Mouse (Mus musculus): ENCODE results near the gene Scn2b. TPM values are rescaled to one million over a fixed set of nuclear protein-coding genes. Genes with fewer than 3 reads are reported as not detected.

The Scn2b gene
- total RNA-seq, 2 experiments from 2014 or later = 251 to 273 TPM

- no peak for DNase-seq (ENCODE audit: low spot score in 2 of 2)
- intact Hi-C loops (cut with DNase I) = loop anchor here (5.0 kb wide), 1 partner anchor 61 kb away; the partner anchor contains the start of gene Mpzl3
These were observed 970 bp downstream of the Scn2b start for GRCm38 (mm10) chr9:45118552-45118951.

GRCm38 (mm10) chr9:45119316-45119953 is 1.9 kb downstream of the Scn2b start:
- DNase-seq (ENCODE audit: low spot score in 2 of 2) = no peak
- intact Hi-C loops (cut with DNase I) = loop anchor here (5.0 kb wide), 1 partner anchor 62 kb away; the partner anchor contains the start of gene Mpzl3

- DNase-seq (ENCODE audit: low spot score in 2 of 2) = no peak
- intact Hi-C loops (cut with DNase I) = loop anchor here (5.0 kb wide), 1 partner anchor 63 kb away; the partner anchor contains the start of gene Mpzl3
These were observed 2.5 kb downstream of the Scn2b start for GRCm38 (mm10) chr9:45119954-45120530.

GRCm38 (mm10) chr9:45120567-45120966 is 3.0 kb downstream of the Scn2b start:
- DNase-seq (ENCODE audit: low spot score in 2 of 2) = no peak
- intact Hi-C loops (cut with DNase I) = no loop called here

- intact Hi-C loops (cut with DNase I) = no loop called here
- DNase-seq (ENCODE audit: low spot score in 2 of 2) = peak in 1 of 2 experiments; percentile 44
These were observed 3.4 kb downstream of the Scn2b start for GRCm38 (mm10) chr9:45121001-45121400.

GRCm38 (mm10) chr9:45121769-45122168 is 4.2 kb downstream of the Scn2b start:
- intact Hi-C loops (cut with DNase I) = loop anchor here (2.0 kb wide), 1 partner anchor 15 kb away; no protein-coding TSS in a partner anchor
- peak; percentile 76 to 81 for DNase-seq (ENCODE audit: low spot score in 2 of 2)

- DNase-seq (ENCODE audit: low spot score in 2 of 2) = peak; percentile 79 to 84
- intact Hi-C loops (cut with DNase I) = loop anchor here (2.0 kb wide), 1 partner anchor 15 kb away; no protein-coding TSS in a partner anchor
These were observed 4.7 kb downstream of the Scn2b start for GRCm38 (mm10) chr9:45122209-45122761.

GRCm38 (mm10) chr9:45125211-45125610 is 7.6 kb downstream of the Scn2b start:
- intact Hi-C loops (cut with DNase I) = no loop called here
- DNase-seq (ENCODE audit: low spot score in 2 of 2) = no peak

- DNase-seq (ENCODE audit: low spot score in 2 of 2) = no peak
- intact Hi-C loops (cut with DNase I) = no loop called here
These were observed 9.4 kb downstream of the Scn2b start for GRCm38 (mm10) chr9:45126941-45127340.

- DNase-seq (ENCODE audit: low spot score in 2 of 2) = no peak
- intact Hi-C loops (cut with DNase I) = no loop called here
These were observed 12.5 kb downstream of the Scn2b start for GRCm38 (mm10) chr9:45130119-45130518.

GRCm38 (mm10) chr9:45133484-45134310 is 16.1 kb downstream of the Scn2b start:
- intact Hi-C loops (cut with DNase I) = no loop called here
- no peak for DNase-seq (ENCODE audit: low spot score in 2 of 2)

GRCm38 (mm10) chr9:45136442-45137169 is 19.0 kb downstream of the Scn2b start:
- intact Hi-C loops (cut with DNase I) = loop anchor here (2.0 kb wide), 1 partner anchor 14 kb away; no protein-coding TSS in a partner anchor
- no peak for DNase-seq (ENCODE audit: low spot score in 2 of 2)

GRCm38 (mm10) chr9:45138191-45139032 is 20.8 kb downstream of the Scn2b start, which contains the start of gene Scn4b:
Gene Scn4b (plus strand): TSS chr9:45138395.
- peak in 1 of 2 experiments; percentile 70 for DNase-seq (ENCODE audit: low spot score in 2 of 2)
- intact Hi-C loops (cut with DNase I) = no loop called here

GRCm38 (mm10) chr9:45139082-45139481 is 21.5 kb downstream of the Scn2b start:
- DNase-seq (ENCODE audit: low spot score in 2 of 2) = no peak
- intact Hi-C loops (cut with DNase I) = no loop called here

GRCm38 (mm10) chr9:45140945-45141344 is 23.4 kb downstream of the Scn2b start:
- DNase-seq (ENCODE audit: low spot score in 2 of 2) = no peak
- intact Hi-C loops (cut with DNase I) = no loop called here

- DNase-seq (ENCODE audit: low spot score in 2 of 2) = no peak
- intact Hi-C loops (cut with DNase I) = no loop called here
These were observed 25.1 kb downstream of the Scn2b start for GRCm38 (mm10) chr9:45142686-45143085.

- peak; percentile 47 to 67 for DNase-seq (ENCODE audit: low spot score in 2 of 2)
- intact Hi-C loops (cut with DNase I) = loop anchor here (2.0 to 5.0 kb wide), 2 partner anchors 123 to 178 kb away; partner anchors contain the start of gene Ube4a
These were observed 28.1 kb downstream of the Scn2b start for GRCm38 (mm10) chr9:45145533-45146266.

GRCm38 (mm10) chr9:45146267-45146597 is 28.6 kb downstream of the Scn2b start:
- intact Hi-C loops (cut with DNase I) = loop anchor here (2.0 to 5.0 kb wide), 2 partner anchors 123 to 179 kb away; partner anchors contain the start of gene Ube4a
- DNase-seq (ENCODE audit: low spot score in 2 of 2) = peak in 1 of 2 experiments; percentile 76

Measured in left cerebral cortex, postnatal 36 days (tissue).